Mouse (Mus musculus) liver, adult 2 months (tissue): ENCODE data around the gene Ptp4a2. TPM values are rescaled to one million over a fixed set of nuclear protein-coding genes. Genes with fewer than 3 reads are reported as not detected.

ENCODE experiments used
- DNase-seq: peaks from one replicate; pipeline ENCODE4 v3.0.0-alpha.2; 2011; ENCODE audit warnings: low read depth, low spot score; ENCODE audit errors: extremely low read depth
- H3K27ac ChIP-seq: fragments of 200-500 bp; replicated peaks from 2 replicates; pipeline ENCODE4 v1.5.1; 2012; ENCODE audit warnings: low read depth, mild to moderate bottlenecking, control low read depth, inconsistent platforms, low read length; ENCODE audit not compliant: insufficient read depth
- H3K27me3 ChIP-seq: fragments of 200-500 bp; 2 replicates; pipeline ENCODE4 v1.6.1; 2012; ENCODE audit warnings: mild to moderate bottlenecking, moderate library complexity, low read length, inconsistent platforms; ENCODE audit not compliant: control insufficient read depth, insufficient read depth
- H3K36me3 ChIP-seq: fragments of 200-500 bp; 2 replicates; pipeline ENCODE4 v1.6.1; 2012; ENCODE audit warnings: low read length, inconsistent platforms; ENCODE audit not compliant: control insufficient read depth, insufficient read depth
- H3K4me1 ChIP-seq: fragments of 200-500 bp; 2 replicates; pipeline ENCODE4 v1.6.1; 2011; ENCODE audit warnings: low read length; ENCODE audit not compliant: control insufficient read depth, insufficient read depth
- H3K4me3 ChIP-seq: fragments of 200-500 bp; 2 replicates; pipeline ENCODE4 v1.5.1; 2011; ENCODE audit warnings: low read depth, mild to moderate bottlenecking, control low read depth, low read length, moderate library complexity; ENCODE audit not compliant: insufficient read depth
- H3K79me2 ChIP-seq: fragments of 200-500 bp; 2 replicates; pipeline ENCODE4 v1.6.1; 2012; ENCODE audit warnings: inconsistent platforms, mild to moderate bottlenecking, low read length, moderate library complexity; ENCODE audit not compliant: control insufficient read depth, insufficient read depth
- H3K9ac ChIP-seq: fragments of 200-500 bp; 2 replicates; pipeline ENCODE4 v1.6.1; 2012; ENCODE audit warnings: low read depth, mild to moderate bottlenecking, control low read depth, inconsistent platforms, low read length
- CTCF ChIP-seq: fragments of 200-500 bp; IDR thresholded peaks from 2 replicates; pipeline ENCODE4 v1.5.1; 2011; ENCODE audit warnings: low read depth, low read length, control low read depth
- POLR2A ChIP-seq: fragments of 200-500 bp; IDR thresholded peaks from 2 replicates; pipeline ENCODE4 v1.6.1; 2011; ENCODE audit warnings: low read length, control low read depth; ENCODE audit not compliant: insufficient read depth; ENCODE audit errors: extremely low read depth
- WGBS: fragments of 180-500 bp; shearing (Covaris S2); methylation state at CpG from one replicate; pipeline ENCODE4 v1.1.7; 2018; 5-methylcytosine and 5-hydroxymethylcytosine counted together
- polyA plus RNA-seq: library from polyadenylated mRNA; depleted of rRNA; stranded (reverse); fragments of >200 nt; gene quantifications from 2 replicates; pipeline ENCODE4 v1.2.3, GENCODE M21; 2012
- total RNA-seq: library from RNA; depleted of rRNA; stranded (reverse); fragments of >200 nt; gene quantifications from 2 replicates; pipeline ENCODE4 v1.2.3, GENCODE M21; 2014

Ptp4a2 gene
- total and polyA plus RNA-seq, 2 experiments: 41.1 to 63.4 TPM

GRCm38 (mm10) chr4:129770600-129770999, 40.4 kb upstream of the Ptp4a2 start:
- H3K36me3 ChIP-seq: no peaks in the 10 kb centered on the region
- H3K79me2 ChIP-seq: no peaks in the 10 kb centered on the region
- H3K4me1 ChIP-seq: no peaks in the 10 kb centered on the region
- WGBS: 60% methylated on average over 6 of the region's 6 CpGs
- DNase-seq: no peak
- TF ChIP-seq CTCF (no peak), POLR2A (no peak)
- H3K27me3 ChIP-seq: no peaks in the 10 kb centered on the region
- no peak overlapping the region for H3K9ac ChIP-seq
- no peak overlapping the region for H3K27ac ChIP-seq
- no peak overlapping the region for H3K4me3 ChIP-seq

- Histone ChIP-seq H3K36me3 (no peaks in the 10 kb centered on the region), H3K27ac (no peak overlapping the region), H3K4me1 (no peaks in the 10 kb centered on the region), H3K79me2 (no peaks in the 10 kb centered on the region), H3K9ac (no peak overlapping the region), H3K27me3 (no peaks in the 10 kb centered on the region), H3K4me3 (no peak overlapping the region)
- 48% methylated on average over 7 of the region's 7 CpGs for WGBS
- DNase-seq: no peak
- TF ChIP-seq POLR2A (no peak), CTCF (no peak)
These were observed 39.7 kb upstream of the Ptp4a2 start for GRCm38 (mm10) chr4:129771314-129771671.

GRCm38 (mm10) chr4:129771672-129772521, 39.1 kb upstream of the Ptp4a2 start:
- WGBS: 25% methylated on average over 21 of the region's 21 CpGs
- no peak for DNase-seq
- no peak overlapping the region for H3K9ac ChIP-seq
- no peaks in the 10 kb centered on the region for H3K36me3 ChIP-seq
- H3K79me2 ChIP-seq: no peaks in the 10 kb centered on the region
- H3K27me3 ChIP-seq: no peaks in the 10 kb centered on the region
- no peaks in the 10 kb centered on the region for H3K4me1 ChIP-seq
- H3K4me3 ChIP-seq: no peak overlapping the region
- TF ChIP-seq POLR2A (no peak), CTCF (no peak)
- H3K27ac ChIP-seq: no peak overlapping the region

GRCm38 (mm10) chr4:129781881-129782675, 28.9 kb upstream of the Ptp4a2 start:
- no peak overlapping the region for H3K9ac ChIP-seq
- DNase-seq: peak; percentile 46
- H3K27me3 ChIP-seq: no peaks in the 10 kb centered on the region
- H3K4me3 ChIP-seq: no peak overlapping the region
- no peaks in the 10 kb centered on the region for H3K36me3 ChIP-seq
- H3K27ac ChIP-seq: peak overlapping the region; percentile 50
- H3K79me2 ChIP-seq: no peaks in the 10 kb centered on the region
- 29% methylated on average over 4 of the region's 4 CpGs for WGBS
- peaks cover 16% of the 10 kb centered on the region for H3K4me1 ChIP-seq
- TF ChIP-seq CTCF (no peak), POLR2A (no peak)

GRCm38 (mm10) chr4:129782857-129783331, 28.1 kb upstream of the Ptp4a2 start:
- Histone ChIP-seq H3K4me1 (peaks cover 16% of the 10 kb centered on the region), H3K79me2 (no peaks in the 10 kb centered on the region), H3K27me3 (no peaks in the 10 kb centered on the region), H3K4me3 (no peak overlapping the region), H3K9ac (no peak overlapping the region), H3K36me3 (no peaks in the 10 kb centered on the region), H3K27ac (peak overlapping the region; percentile 22)
- TF ChIP-seq CTCF (no peak), POLR2A (no peak)
- peak; percentile 12 for DNase-seq
- WGBS: 66% methylated on average over 3 of the region's 3 CpGs
